In the genomic region with DNA sequence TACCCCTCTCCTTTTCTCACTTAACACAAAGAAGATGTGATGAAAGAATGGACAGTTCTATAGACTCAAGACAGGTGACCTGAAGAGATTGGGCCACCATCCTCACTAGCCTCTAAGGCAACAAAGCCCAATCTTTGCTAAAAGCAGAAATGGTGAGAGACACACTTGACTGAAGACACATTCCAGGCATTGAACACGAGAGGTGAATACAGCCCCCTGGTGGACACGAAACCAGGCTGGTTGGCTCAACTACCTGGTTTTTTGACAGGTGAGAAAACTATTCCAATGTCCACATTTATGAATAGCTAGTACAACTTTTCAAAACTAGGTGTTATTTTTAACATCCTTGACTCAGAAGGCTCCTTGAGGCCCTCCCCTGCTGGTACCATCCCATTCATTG, we compare ENCODE assay signal across 10 mouse cellular contexts. TPM values are rescaled to one million over a fixed set of nuclear protein-coding genes. Genes with fewer than 3 reads are reported as not detected.
DNase-seq lines count a peak whose midpoint lies in the region; ATAC-seq and TF ChIP-seq lines count a peak whose summit lies in the region.
"Had no signal": no experiment of that assay in that cellular context is flagged by ENCODE, and none has a peak within 500 bp of the region (broad histone marks: within the 10 kb centered on the region; RNA-seq: fewer than 3 reads in every experiment).

No protein-coding gene starts in this region.

- no peak for TF ChIP-seq EP300 in heart, adult 2 months (IDR thresholded peaks at IDR 0.05; ENCODE audit: insufficient read depth, low read depth, low read length)
- no peak for TF ChIP-seq EP300 in liver, postnatal 0 days (IDR thresholded peaks at IDR 0.05; ENCODE audit: low read depth)

- no peak overlapping the region for H3K27ac ChIP-seq in heart, adult 2 months
- no peak overlapping the region for H3K27ac ChIP-seq in thymus, adult 2 months (ENCODE audit: control insufficient read depth, insufficient read depth, low read length)
- H3K27ac ChIP-seq in liver, postnatal 0 days (ENCODE audit: low read depth): no peak overlapping the region
- H3K27ac ChIP-seq: forebrain, embryonic 12.5 days; liver, embryonic 15.5 days had no signal

- no peak overlapping the region for H3K4me3 ChIP-seq in heart, adult 2 months
- no peak overlapping the region for H3K4me3 ChIP-seq in thymus, adult 2 months (ENCODE audit: control insufficient read depth, insufficient read depth, low read length)
- H3K4me3 ChIP-seq in liver, postnatal 0 days (ENCODE audit: low read depth, low read length): no peak overlapping the region
- H3K4me3 ChIP-seq: forebrain, embryonic 12.5 days; liver, embryonic 15.5 days had no signal

- H3K27me3 ChIP-seq in heart, adult 2 months (ENCODE audit: control insufficient read depth, insufficient read depth, low read length): no peaks in the 10 kb centered on the region
- H3K27me3 ChIP-seq in thymus, adult 2 months (ENCODE audit: control insufficient read depth, insufficient read depth, low read length): no peaks in the 10 kb centered on the region
- H3K27me3 ChIP-seq in liver, postnatal 0 days (ENCODE audit: insufficient read depth, low read length): no peaks in the 10 kb centered on the region
- H3K27me3 ChIP-seq: forebrain, embryonic 12.5 days; liver, embryonic 15.5 days had no signal

- no peak; the same call in 1 of the 2 replicates for ATAC-seq in liver, postnatal 0 days
- no peak for ATAC-seq in activated CD4-positive, CD25-positive, alpha-beta regulatory T cell, adult 4 months
- no peak for ATAC-seq in megakaryocyte, adult 5-6 weeks (ENCODE audit: poor library complexity, severe bottlenecking)

- DNase-seq in heart, adult 2 months: no peak
- no peak for DNase-seq in heart, adult 9 months (ENCODE audit: low spot score in 2 of 2)
- peak; percentile 29 for DNase-seq in thymus, adult 2 months
- no peak for DNase-seq in thymus, adult 18-20 months
- peak; percentile 51 for DNase-seq in liver, postnatal 0 days
- DNase-seq in right cerebral cortex, postnatal 25 days: no peak

- no peak overlapping the region for H3K9ac ChIP-seq in heart, adult 2 months (ENCODE audit: low read depth, low read length)
- no peak overlapping the region for H3K9ac ChIP-seq in liver, postnatal 0 days (replicated peaks)
- H3K9ac ChIP-seq: forebrain, embryonic 12.5 days; liver, embryonic 15.5 days had no signal

- H3K79me2 ChIP-seq in heart, adult 2 months (replicated peaks; ENCODE audit: control insufficient read depth, insufficient read depth, low read length): no peaks in the 10 kb centered on the region

- TF ChIP-seq POLR2A in heart, adult 2 months (IDR thresholded peaks at IDR 0.05; ENCODE audit: insufficient read depth, low read depth, low read length): no peak
- TF ChIP-seq POLR2A in thymus, adult 2 months (IDR thresholded peaks at IDR 0.05; ENCODE audit: control insufficient read depth, extremely low read depth, insufficient read depth, low read length, poor library complexity): no peak

- H3K9me3 ChIP-seq in liver, postnatal 0 days (ENCODE audit: low read length): no peaks in the 10 kb centered on the region
- H3K9me3 ChIP-seq: forebrain, embryonic 12.5 days; liver, embryonic 15.5 days had no signal

- peak; percentile 44 for TF ChIP-seq CTCF in heart, adult 2 months (IDR thresholded peaks at IDR 0.05)
- TF ChIP-seq CTCF in thymus, adult 2 months (IDR thresholded peaks at IDR 0.05; ENCODE audit: borderline replicate concordance, control insufficient read depth, extremely low read depth, insufficient read depth, low read length, poor library complexity): no peak
- TF ChIP-seq CTCF in liver, postnatal 0 days (IDR thresholded peaks at IDR 0.05; ENCODE audit: low read depth): peak; percentile 67

- intact Hi-C loops in heart, adult 2 months (cut with DNase I): no loop called here

- H3K4me1 ChIP-seq in heart, adult 2 months (ENCODE audit: control insufficient read depth, insufficient read depth, low read length): no peaks in the 10 kb centered on the region
- no peaks in the 10 kb centered on the region for H3K4me1 ChIP-seq in thymus, adult 2 months (replicated peaks; ENCODE audit: control insufficient read depth, insufficient read depth, low read length)
- no peaks in the 10 kb centered on the region for H3K4me1 ChIP-seq in liver, postnatal 0 days (ENCODE audit: insufficient read depth)

- WGBS in heart, adult 2 months: 76% methylated on average over 2 of the region's 2 CpGs
- WGBS in thymus, adult 2 months: 39% methylated on average over 2 of the region's 2 CpGs
- 33% methylated on average over 2 of the region's 2 CpGs for WGBS in liver, postnatal 0 days (ENCODE audit: insufficient replicate concordance)

- no peak overlapping the region for H3K4me2 ChIP-seq in liver, postnatal 0 days (ENCODE audit: low read depth, low read length)
- H3K4me2 ChIP-seq: forebrain, embryonic 12.5 days; liver, embryonic 15.5 days had no signal

- no peaks in the 10 kb centered on the region for H3K36me3 ChIP-seq in heart, adult 2 months (ENCODE audit: control insufficient read depth, insufficient read depth, low read length)
- no peaks in the 10 kb centered on the region for H3K36me3 ChIP-seq in thymus, adult 2 months (ENCODE audit: control insufficient read depth, insufficient read depth, low read length)
- H3K36me3 ChIP-seq in liver, postnatal 0 days (replicated peaks; ENCODE audit: insufficient read depth, low read length): peaks cover 3% of the 10 kb centered on the region; the same call in 1 of the 2 replicates
- H3K36me3 ChIP-seq: forebrain, embryonic 12.5 days had no signal

RNA-seq across cellular contexts. Expression of gene Habp4, which starts 43.1 kb away (rescaled TPM):
- total RNA-seq in heart, adult 2 months (2021): 10 to 100 TPM; 47.7 to 48.2 TPM
- polyA plus RNA-seq in heart, adult 2 months (2012; rRNA removed): 29.3 and 37.6 TPM in 2 replicates
- polyA plus RNA-seq in thymus, adult 2 months (2012; rRNA removed): 7.2 and 10.8 TPM in 2 replicates
- polyA plus RNA-seq in liver, postnatal 0 days (2015; fragmentation: Nextera tagmentation; extraction: Ambion mirVana): 9.0 and 11.9 TPM in 2 replicates
- polyA plus RNA-seq in activated CD4-positive, CD25-positive, alpha-beta regulatory T cell, adult 4 months (2017; shearing (Covaris generic)): 1 to 10 TPM; 1.8 to 5.1 TPM
- total RNA-seq in megakaryocyte, adult 5-6 weeks (2015): 6.2 and 7.2 TPM in 2 replicates
- 5.0 and 6.5 TPM in 2 replicates for total RNA-seq in megakaryocyte, adult 5-6 weeks (2017)

RNA-seq across cellular contexts. Expression of gene Zfp367, which starts 51.7 kb away (rescaled TPM):
- total RNA-seq in heart, adult 2 months (2021): 10 to 100 TPM; 20.9 to 23.0 TPM
- polyA plus RNA-seq in heart, adult 2 months (2012; rRNA removed): 14.4 and 27.1 TPM in 2 replicates
- polyA plus RNA-seq in thymus, adult 2 months (2012; rRNA removed): 13.3 and 16.2 TPM in 2 replicates
- 9.8 and 11.7 TPM in 2 replicates for polyA plus RNA-seq in liver, postnatal 0 days (2015; fragmentation: Nextera tagmentation; extraction: Ambion mirVana)
- polyA plus RNA-seq in activated CD4-positive, CD25-positive, alpha-beta regulatory T cell, adult 4 months (2017; shearing (Covaris generic)): 10 to 100 TPM; 10.7 to 16.1 TPM
- 26.4 and 34.6 TPM in 2 replicates for total RNA-seq in megakaryocyte, adult 5-6 weeks (2015)
- total RNA-seq in megakaryocyte, adult 5-6 weeks (2017): 38.7 and 48.5 TPM in 2 replicates

Comparison
In these comparisons a context has a peak if more than half of its experiments do, and no peak if none do; other contexts are left out.
1. DNase-seq: peak in thymus, adult 2 months (single experiment) and liver, postnatal 0 days (single experiment); none in heart, adult 2 months (0 of 2), heart, adult 9 months (0 of 2), thymus, adult 18-20 months (0 of 2) and right cerebral cortex, postnatal 25 days (single experiment).